Mouse (Mus musculus) ES-E14 (cell line): ENCODE data around the gene Gucy1b2.

ENCODE experiments used
- CHD2 ChIP-seq: IDR thresholded peaks from 2 replicates; pipeline ENCODE4 v1.6.1; 2014; ENCODE audit warnings: mild to moderate bottlenecking, low read depth, low read length, inconsistent platforms
- HCFC1 ChIP-seq: IDR thresholded peaks from 2 replicates; pipeline ENCODE4 v1.6.1; 2012; ENCODE audit warnings: low read length, inconsistent platforms, borderline replicate concordance; ENCODE audit not compliant: insufficient read depth
- MAFK ChIP-seq: IDR thresholded peaks from 2 replicates; pipeline ENCODE4 v1.6.1; 2014; ENCODE audit warnings: mild to moderate bottlenecking, low read depth, low read length, inconsistent platforms; ENCODE audit not compliant: insufficient read depth
- ZC3H11A ChIP-seq: IDR thresholded peaks from 2 replicates; pipeline ENCODE4 v1.6.1; 2012; ENCODE audit warnings: low read depth, mild to moderate bottlenecking, inconsistent platforms, low read length, borderline replicate concordance
- ZNF384 ChIP-seq: IDR thresholded peaks from 2 replicates; pipeline ENCODE4 v1.6.1; 2012; ENCODE audit warnings: low read depth, low read length, inconsistent platforms

GRCm38 (mm10) chr14:62446385-62447213, 9.5 kb downstream of the Gucy1b2 start:
- TF ChIP-seq ZC3H11A (no peak), HCFC1 (no peak), CHD2 (no peak), MAFK (no peak), ZNF384 (no peak)
